Mouse (Mus musculus) limb, embryonic 15.5 days (tissue): ENCODE measurements around the gene Myo3b. TPM values are rescaled to one million over a fixed set of nuclear protein-coding genes. Genes with fewer than 3 reads are reported as not detected.
A peak's percentile ranks its signal among the peaks of the same experiment; 100 is the strongest.

Experiments used
- ATAC-seq: fragments of 200-750 bp; cut with Nextera tagmentation; 2 replicates; pipeline ENCODE4 v1.8.0; 2017; ENCODE audit warnings: low read depth, moderate TSS enrichment; ENCODE audit not compliant: insufficient number of reproducible peaks, low FRiP score, low TSS enrichment
- H3K27ac ChIP-seq: fragments of 300-500 bp; sonication (generic); 2 replicates; pipeline ENCODE4 v1.5.1; 2015; ENCODE audit warnings: moderate library complexity, mild to moderate bottlenecking, inconsistent platforms
- H3K27me3 ChIP-seq: fragments of 300-500 bp; sonication (generic); 2 replicates; pipeline ENCODE4 v1.6.1; 2015; ENCODE audit warnings: inconsistent platforms
- H3K36me3 ChIP-seq: fragments of 300-500 bp; sonication (generic); 2 replicates; pipeline ENCODE4 v1.6.1; 2015; ENCODE audit warnings: inconsistent platforms
- H3K4me1 ChIP-seq: fragments of 300-500 bp; sonication (generic); 2 replicates; pipeline ENCODE4 v1.6.1; 2015; ENCODE audit warnings: inconsistent platforms
- H3K4me2 ChIP-seq: fragments of 300-500 bp; sonication (generic); 2 replicates; pipeline ENCODE4 v1.6.1; 2015; ENCODE audit warnings: mild to moderate bottlenecking, inconsistent platforms
- H3K4me3 ChIP-seq: fragments of 300-500 bp; sonication (generic); 2 replicates; pipeline ENCODE4 v1.5.1; 2015; ENCODE audit warnings: mild to moderate bottlenecking, inconsistent platforms
- H3K9ac ChIP-seq: fragments of 300-500 bp; sonication (generic); 2 replicates; pipeline ENCODE4 v1.6.1; 2015; ENCODE audit warnings: inconsistent platforms
- H3K9me3 ChIP-seq: fragments of 300-500 bp; sonication (generic); 2 replicates; pipeline ENCODE4 v1.6.1; 2016; ENCODE audit warnings: inconsistent platforms
- WGBS: fragments of 180-500 bp; shearing (Covaris S2); methylation state at CpG from one replicate; pipeline ENCODE4 v1.1.7; 2015; 5-methylcytosine and 5-hydroxymethylcytosine counted together
- polyA plus RNA-seq: library from polyadenylated mRNA; unstranded; fragments of >200 nt; fragmentation: Nextera tagmentation; extraction: Ambion mirVana; gene quantifications from 2 replicates; pipeline ENCODE4 v1.2.1, GENCODE M21; 2015

The Myo3b gene
- polyA plus RNA-seq, 1 experiment from 2014 or later = not detected

GRCm38 (mm10) chr2:70369421-70369820 is 330.5 kb downstream of the Myo3b start:
- Histone ChIP-seq H3K27me3 (no peaks in the 10 kb centered on the region), H3K27ac (no peak overlapping the region), H3K36me3 (no peaks in the 10 kb centered on the region), H3K9me3 (no peaks in the 10 kb centered on the region), H3K9ac (no peak overlapping the region), H3K4me3 (no peak overlapping the region), H3K4me2 (no peak overlapping the region), H3K4me1 (peaks cover 3% of the 10 kb centered on the region; the same call in 1 of the 2 replicates)
- no peak for ATAC-seq
- WGBS = 80% methylated on average over 6 of the region's 6 CpGs

- Histone ChIP-seq H3K27me3 (no peaks in the 10 kb centered on the region), H3K27ac (no peak overlapping the region), H3K4me2 (no peak overlapping the region), H3K4me3 (no peak overlapping the region), H3K9ac (no peak overlapping the region), H3K4me1 (0 out of 2 replicates have a peak, but pooled peaks cover 3% of the 10 kb centered on the region), H3K36me3 (no peaks in the 10 kb centered on the region), H3K9me3 (no peaks in the 10 kb centered on the region)
- WGBS = 47% methylated on average over 6 of the region's 6 CpGs
- no peak for ATAC-seq
Measured at GRCm38 (mm10) chr2:70379341-70379740, 340.4 kb downstream of the Myo3b start.

GRCm38 (mm10) chr2:70379939-70380338 is 341.0 kb downstream of the Myo3b start:
- Histone ChIP-seq H3K4me2 (no peak overlapping the region), H3K27ac (no peak overlapping the region), H3K4me3 (no peak overlapping the region), H3K9me3 (no peaks in the 10 kb centered on the region), H3K36me3 (no peaks in the 10 kb centered on the region), H3K9ac (no peak overlapping the region), H3K4me1 (0 out of 2 replicates have a peak, but pooled peaks cover 3% of the 10 kb centered on the region), H3K27me3 (no peaks in the 10 kb centered on the region)
- no peak for ATAC-seq
- WGBS = 14% methylated on average over 6 of the region's 6 CpGs

GRCm38 (mm10) chr2:70388645-70389044 is 349.7 kb downstream of the Myo3b start:
- WGBS = 20% methylated on average over 6 of the region's 6 CpGs
- Histone ChIP-seq H3K4me3 (no peak overlapping the region), H3K27ac (no peak overlapping the region), H3K27me3 (no peaks in the 10 kb centered on the region), H3K4me2 (0 out of 2 replicates have a peak overlapping the region, but pooled peaks have one; percentile 5), H3K36me3 (no peaks in the 10 kb centered on the region), H3K9ac (no peak overlapping the region), H3K9me3 (no peaks in the 10 kb centered on the region), H3K4me1 (peaks cover 8% of the 10 kb centered on the region; the same call in 1 of the 2 replicates)
- no peak for ATAC-seq

- 91% methylated on average over 1 of the region's 1 CpGs for WGBS
- Histone ChIP-seq H3K4me3 (no peak overlapping the region), H3K36me3 (no peaks in the 10 kb centered on the region), H3K27me3 (no peaks in the 10 kb centered on the region), H3K9me3 (no peaks in the 10 kb centered on the region), H3K27ac (no peak overlapping the region), H3K4me2 (no peak overlapping the region), H3K9ac (no peak overlapping the region), H3K4me1 (peaks cover 8% of the 10 kb centered on the region; the same call in 1 of the 2 replicates)
- no peak for ATAC-seq
Measured at GRCm38 (mm10) chr2:70389162-70389561, 350.2 kb downstream of the Myo3b start.

- ATAC-seq = no peak
- Histone ChIP-seq H3K27ac (no peak overlapping the region), H3K9me3 (no peaks in the 10 kb centered on the region), H3K36me3 (no peaks in the 10 kb centered on the region), H3K9ac (no peak overlapping the region), H3K4me1 (peaks cover 10% of the 10 kb centered on the region; the same call in 1 of the 2 replicates), H3K4me2 (no peak overlapping the region), H3K27me3 (no peaks in the 10 kb centered on the region), H3K4me3 (no peak overlapping the region)
- 27% methylated on average over 9 of the region's 9 CpGs for WGBS
Measured at GRCm38 (mm10) chr2:70397734-70398276, 358.9 kb downstream of the Myo3b start.

GRCm38 (mm10) chr2:70399441-70400115 is 360.7 kb downstream of the Myo3b start:
- no peak overlapping the region for H3K9ac ChIP-seq
- H3K27ac ChIP-seq = 0 out of 2 replicates have a peak overlapping the region, but pooled peaks have one; percentile 22
- H3K4me2 ChIP-seq = no peak overlapping the region
- H3K4me1 ChIP-seq = peaks cover 10% of the 10 kb centered on the region; the same call in 1 of the 2 replicates
- H3K27me3 ChIP-seq = no peaks in the 10 kb centered on the region
- no peak for ATAC-seq
- H3K4me3 ChIP-seq = no peak overlapping the region
- WGBS = 57% methylated on average over 15 of the region's 15 CpGs
- H3K9me3 ChIP-seq = no peaks in the 10 kb centered on the region
- H3K36me3 ChIP-seq = no peaks in the 10 kb centered on the region

- Histone ChIP-seq H3K27me3 (no peaks in the 10 kb centered on the region), H3K36me3 (no peaks in the 10 kb centered on the region), H3K4me1 (peaks cover 10% of the 10 kb centered on the region; the same call in 1 of the 2 replicates), H3K27ac (no peak overlapping the region), H3K4me3 (no peak overlapping the region), H3K9ac (no peak overlapping the region), H3K4me2 (no peak overlapping the region), H3K9me3 (no peaks in the 10 kb centered on the region)
- WGBS = 78% methylated on average over 6 of the region's 6 CpGs
- no peak for ATAC-seq
Measured at GRCm38 (mm10) chr2:70400321-70400720, 361.4 kb downstream of the Myo3b start.

GRCm38 (mm10) chr2:70404301-70404700 is 365.4 kb downstream of the Myo3b start:
- Histone ChIP-seq H3K4me1 (0 out of 2 replicates have a peak, but pooled peaks cover 6% of the 10 kb centered on the region), H3K36me3 (no peaks in the 10 kb centered on the region), H3K27me3 (no peaks in the 10 kb centered on the region), H3K27ac (no peak overlapping the region), H3K4me3 (no peak overlapping the region), H3K9me3 (no peaks in the 10 kb centered on the region), H3K9ac (no peak overlapping the region), H3K4me2 (no peak overlapping the region)
- ATAC-seq = no peak
- 37% methylated on average over 2 of the region's 2 CpGs for WGBS

- 74% methylated on average over 5 of the region's 5 CpGs for WGBS
- Histone ChIP-seq H3K27ac (no peak overlapping the region), H3K9me3 (no peaks in the 10 kb centered on the region), H3K9ac (no peak overlapping the region), H3K4me3 (no peak overlapping the region), H3K36me3 (no peaks in the 10 kb centered on the region), H3K27me3 (no peaks in the 10 kb centered on the region), H3K4me1 (no peaks in the 10 kb centered on the region), H3K4me2 (no peak overlapping the region)
- no peak for ATAC-seq
Measured at GRCm38 (mm10) chr2:70406846-70407245, 367.9 kb downstream of the Myo3b start.

- ATAC-seq = no peak
- WGBS = 60% methylated on average over 5 of the region's 5 CpGs
Measured at GRCm38 (mm10) chr2:70407729-70408128, 368.8 kb downstream of the Myo3b start.

GRCm38 (mm10) chr2:70410298-70410885 is 371.5 kb downstream of the Myo3b start:
- 49% methylated on average over 4 of the region's 4 CpGs for WGBS
- no peak overlapping the region for H3K4me3 ChIP-seq
- H3K9ac ChIP-seq = no peak overlapping the region
- no peak overlapping the region for H3K4me2 ChIP-seq
- H3K4me1 ChIP-seq = no peaks in the 10 kb centered on the region
- H3K9me3 ChIP-seq = no peaks in the 10 kb centered on the region
- no peak for ATAC-seq
- no peaks in the 10 kb centered on the region for H3K27me3 ChIP-seq
- no peaks in the 10 kb centered on the region for H3K36me3 ChIP-seq
- H3K27ac ChIP-seq = no peak overlapping the region

More at GRCm38 (mm10) chr2:70407729-70408128, 368.8 kb downstream of the Myo3b start:
- no peak overlapping the region for H3K4me3 ChIP-seq
- no peak overlapping the region for H3K27ac ChIP-seq
- no peak overlapping the region for H3K4me2 ChIP-seq
- no peaks in the 10 kb centered on the region for H3K4me1 ChIP-seq
- H3K9ac ChIP-seq = no peak overlapping the region
- no peaks in the 10 kb centered on the region for H3K36me3 ChIP-seq
- H3K9me3 ChIP-seq = no peaks in the 10 kb centered on the region
- H3K27me3 ChIP-seq = no peaks in the 10 kb centered on the region
